Mouse (Mus musculus): ENCODE results near the gene Tmem234. TPM values are rescaled to one million over a fixed set of nuclear protein-coding genes. Genes with fewer than 3 reads are reported as not detected.
"Not testable (repeated sequence)": the region's sequence is repeated elsewhere in the genome, so short reads cannot be mapped to it uniquely, and the experiment has no call there.

Gene Tmem234
- polyA plus RNA-seq (2012) = 53.2 and 58.6 TPM in 2 replicates

- H3K4me3 ChIP-seq (replicated peaks) = peak within 1 kb of the TSS; percentile 100
- TF ChIP-seq TAL1 (IDR thresholded peaks at IDR 0.05; ENCODE audit: low read length) = peak; percentile 76
- TF ChIP-seq GATA1 (IDR thresholded peaks at IDR 0.05; ENCODE audit: low read length) = peak; percentile 66
- no peaks in the 10 kb centered on the region for H3K9me3 ChIP-seq (ENCODE audit: control insufficient read depth, low read length)
- H3K36me3 ChIP-seq (ENCODE audit: control insufficient read depth) = peaks cover 75% of the 10 kb centered on the region
- H3K4me1 ChIP-seq (ENCODE audit: control insufficient read depth) = peaks cover 44% of the 10 kb centered on the region
- H3K27me3 ChIP-seq (ENCODE audit: control insufficient read depth) = no peaks in the 10 kb centered on the region
Measured at GRCm38 (mm10) chr4:129600233-129601158, at the start of gene Tmem234, which contains the start of gene Eif3i. Tmem234 (plus strand) TSS chr4:129600668. Eif3i (minus strand) TSS chr4:129600648.

- peaks cover 40% of the 10 kb centered on the region for H3K4me1 ChIP-seq (ENCODE audit: control insufficient read depth)
- peaks cover 34% of the 10 kb centered on the region for H3K27me3 ChIP-seq (ENCODE audit: control insufficient read depth)
- not testable (repeated sequence) for H3K4me3 ChIP-seq (replicated peaks); H3K36me3 ChIP-seq (ENCODE audit: control insufficient read depth); H3K9me3 ChIP-seq (ENCODE audit: control insufficient read depth, low read length)
Measured at GRCm38 (mm10) chr4:129554512-129554911, 46.0 kb upstream of the Tmem234 start.

GRCm38 (mm10) chr4:129555421-129555861 lies 45.0 kb upstream of the Tmem234 start:
- H3K9me3 ChIP-seq (ENCODE audit: control insufficient read depth, low read length) = 0 out of 2 replicates have a peak, but pooled peaks cover 4% of the 10 kb centered on the region
- peaks cover 6% of the 10 kb centered on the region for H3K36me3 ChIP-seq (ENCODE audit: control insufficient read depth)
- TF ChIP-seq GATA1 (IDR thresholded peaks at IDR 0.05; ENCODE audit: low read length) = no peak
- TF ChIP-seq TAL1 (IDR thresholded peaks at IDR 0.05; ENCODE audit: low read length) = no peak

GRCm38 (mm10) chr4:129555862-129556531 lies 44.5 kb upstream of the Tmem234 start:
- Histone ChIP-seq H3K4me1 (ENCODE audit: control insufficient read depth) (peaks cover 47% of the 10 kb centered on the region), H3K36me3 (ENCODE audit: control insufficient read depth) (peaks cover 6% of the 10 kb centered on the region), H3K27me3 (ENCODE audit: control insufficient read depth) (peaks cover 34% of the 10 kb centered on the region), H3K9me3 (ENCODE audit: control insufficient read depth, low read length) (0 out of 2 replicates have a peak, but pooled peaks cover 4% of the 10 kb centered on the region), H3K4me3 (replicated peaks) (peak overlapping the region; percentile 71)
- TF ChIP-seq TAL1 (IDR thresholded peaks at IDR 0.05; ENCODE audit: low read length) = no peak
- TF ChIP-seq GATA1 (IDR thresholded peaks at IDR 0.05; ENCODE audit: low read length) = no peak

More at GRCm38 (mm10) chr4:129555421-129555861, 45.0 kb upstream of the Tmem234 start:
- peak overlapping the region; percentile 71 for H3K4me3 ChIP-seq (replicated peaks)
- H3K27me3 ChIP-seq (ENCODE audit: control insufficient read depth) = peaks cover 34% of the 10 kb centered on the region
- H3K4me1 ChIP-seq (ENCODE audit: control insufficient read depth) = peaks cover 44% of the 10 kb centered on the region

GRCm38 (mm10) chr4:129556532-129557223 lies 43.8 kb upstream of the Tmem234 start:
- peaks cover 52% of the 10 kb centered on the region for H3K4me1 ChIP-seq (ENCODE audit: control insufficient read depth)
- H3K36me3 ChIP-seq (ENCODE audit: control insufficient read depth) = peaks cover 6% of the 10 kb centered on the region
- TF ChIP-seq GATA1 (IDR thresholded peaks at IDR 0.05; ENCODE audit: low read length) = no peak
- no peak for TF ChIP-seq TAL1 (IDR thresholded peaks at IDR 0.05; ENCODE audit: low read length)
- 0 out of 2 replicates have a peak, but pooled peaks cover 4% of the 10 kb centered on the region for H3K9me3 ChIP-seq (ENCODE audit: control insufficient read depth, low read length)
- peaks cover 34% of the 10 kb centered on the region for H3K27me3 ChIP-seq (ENCODE audit: control insufficient read depth)
- H3K4me3 ChIP-seq (replicated peaks) = peak overlapping the region; percentile 71

- H3K4me1 ChIP-seq (ENCODE audit: control insufficient read depth) = peaks cover 52% of the 10 kb centered on the region
- H3K9me3 ChIP-seq (ENCODE audit: control insufficient read depth, low read length) = 0 out of 2 replicates have a peak, but pooled peaks cover 2% of the 10 kb centered on the region
- H3K27me3 ChIP-seq (ENCODE audit: control insufficient read depth) = peaks cover 31% of the 10 kb centered on the region
- peak; percentile 89 for TF ChIP-seq TAL1 (IDR thresholded peaks at IDR 0.05; ENCODE audit: low read length)
- peak; percentile 94 for TF ChIP-seq GATA1 (IDR thresholded peaks at IDR 0.05; ENCODE audit: low read length)
- peak overlapping the region; percentile 71 for H3K4me3 ChIP-seq (replicated peaks)
- H3K36me3 ChIP-seq (ENCODE audit: control insufficient read depth) = peaks cover 6% of the 10 kb centered on the region
Measured at GRCm38 (mm10) chr4:129557256-129557808, 43.1 kb upstream of the Tmem234 start.

GRCm38 (mm10) chr4:129558321-129558955 lies 42.0 kb upstream of the Tmem234 start:
- TF ChIP-seq TAL1 (IDR thresholded peaks at IDR 0.05; ENCODE audit: low read length) = no peak
- no peak for TF ChIP-seq GATA1 (IDR thresholded peaks at IDR 0.05; ENCODE audit: low read length)
- peak overlapping the region; percentile 71 for H3K4me3 ChIP-seq (replicated peaks)
- peaks cover 52% of the 10 kb centered on the region for H3K4me1 ChIP-seq (ENCODE audit: control insufficient read depth)
- peaks cover 20% of the 10 kb centered on the region for H3K27me3 ChIP-seq (ENCODE audit: control insufficient read depth)
- peaks cover 4% of the 10 kb centered on the region; the same call in 1 of the 2 replicates for H3K36me3 ChIP-seq (ENCODE audit: control insufficient read depth)
- H3K9me3 ChIP-seq (ENCODE audit: control insufficient read depth, low read length) = no peaks in the 10 kb centered on the region

- H3K36me3 ChIP-seq (ENCODE audit: control insufficient read depth) = peaks cover 4% of the 10 kb centered on the region; the same call in 1 of the 2 replicates
- peaks cover 35% of the 10 kb centered on the region for H3K4me1 ChIP-seq (ENCODE audit: control insufficient read depth)
- peaks cover under 1% of the 10 kb centered on the region for H3K27me3 ChIP-seq (ENCODE audit: control insufficient read depth)
- TF ChIP-seq TAL1 (IDR thresholded peaks at IDR 0.05; ENCODE audit: low read length) (no peak), GATA1 (IDR thresholded peaks at IDR 0.05; ENCODE audit: low read length) (no peak; the same call in 1 of the 2 replicates)
- no peaks in the 10 kb centered on the region for H3K9me3 ChIP-seq (ENCODE audit: control insufficient read depth, low read length)
- no peak overlapping the region for H3K4me3 ChIP-seq (replicated peaks)
Measured at GRCm38 (mm10) chr4:129561184-129561583, 39.3 kb upstream of the Tmem234 start.
